16 mouse cellular contexts compared by ENCODE assay signal in the genomic region with DNA sequence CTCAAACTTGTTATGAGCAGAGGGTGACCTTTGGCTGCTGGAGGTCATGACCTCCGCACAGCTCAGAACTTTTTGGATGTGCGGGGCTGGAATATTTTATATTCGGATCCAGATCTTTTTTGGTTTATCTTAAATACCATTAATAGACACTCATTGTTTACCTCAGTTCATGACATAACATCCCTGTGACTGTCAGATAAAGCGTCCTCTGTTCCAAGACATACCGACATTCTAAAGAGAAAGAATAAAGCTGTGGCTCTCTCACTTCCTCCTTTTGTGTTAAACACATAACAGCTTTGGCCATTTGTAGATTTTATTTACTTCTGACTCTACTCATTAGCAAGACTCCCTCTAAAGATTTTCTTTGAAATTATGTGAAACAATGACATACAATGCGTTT.
"Had no signal": no experiment of that assay in that cellular context is flagged by ENCODE, and none has a peak within 500 bp of the region (broad histone marks: within the 10 kb centered on the region; RNA-seq: fewer than 3 reads in every experiment).

No protein-coding gene starts in this region.

- H3K27ac ChIP-seq: liver, embryonic 13.5 days; liver, embryonic 15.5 days; macrophage; midbrain, embryonic 13.5 days; midbrain, embryonic 15.5 days; neural tube, embryonic 12.5 days; stomach, embryonic 15.5 days; stomach, postnatal 0 days had no signal

- H3K36me3 ChIP-seq: liver, embryonic 13.5 days; liver, embryonic 15.5 days; midbrain, embryonic 13.5 days; midbrain, embryonic 15.5 days; neural tube, embryonic 12.5 days; stomach, embryonic 15.5 days had no signal

- H3K9ac ChIP-seq: liver, embryonic 13.5 days; liver, embryonic 15.5 days; liver, postnatal 0 days; midbrain, embryonic 13.5 days; midbrain, embryonic 15.5 days; neural tube, embryonic 12.5 days; stomach, embryonic 15.5 days had no signal

- H3K4me2 ChIP-seq: liver, embryonic 11.5 days; liver, embryonic 13.5 days; liver, embryonic 15.5 days; midbrain, embryonic 11.5 days; midbrain, embryonic 13.5 days; midbrain, embryonic 15.5 days; neural tube, embryonic 12.5 days; stomach, embryonic 15.5 days had no signal

- ATAC-seq: liver, postnatal 0 days; midbrain, embryonic 13.5 days; midbrain, embryonic 15.5 days had no signal

- H3K9me3 ChIP-seq: liver, embryonic 13.5 days; liver, embryonic 15.5 days; megakaryocyte, embryonic 14.5 days; midbrain, embryonic 13.5 days; midbrain, embryonic 15.5 days; neural tube, embryonic 12.5 days; stomach, embryonic 15.5 days had no signal

- H3K4me3 ChIP-seq: liver, embryonic 13.5 days; liver, embryonic 15.5 days; megakaryocyte, embryonic 14.5 days; midbrain, embryonic 13.5 days; midbrain, embryonic 15.5 days; neural tube, embryonic 12.5 days; stomach, embryonic 15.5 days had no signal

- H3K27me3 ChIP-seq: liver, embryonic 13.5 days; liver, embryonic 15.5 days; midbrain, embryonic 13.5 days; midbrain, embryonic 15.5 days; neural tube, embryonic 12.5 days; stomach, embryonic 15.5 days had no signal

- DNase-seq: liver, embryonic 13.5 days; liver, postnatal 0 days; right cerebral cortex, postnatal 14 days; thymus, adult 2 months; thymus, postnatal 25 days; thymus, postnatal 4 days had no signal

- H3K4me1 ChIP-seq: liver, embryonic 13.5 days; liver, embryonic 15.5 days; megakaryocyte, embryonic 14.5 days; midbrain, embryonic 13.5 days; midbrain, embryonic 15.5 days; neural tube, embryonic 12.5 days; stomach, embryonic 15.5 days had no signal
